Mouse (Mus musculus): ENCODE results near the gene Hspa2.

DNA sequence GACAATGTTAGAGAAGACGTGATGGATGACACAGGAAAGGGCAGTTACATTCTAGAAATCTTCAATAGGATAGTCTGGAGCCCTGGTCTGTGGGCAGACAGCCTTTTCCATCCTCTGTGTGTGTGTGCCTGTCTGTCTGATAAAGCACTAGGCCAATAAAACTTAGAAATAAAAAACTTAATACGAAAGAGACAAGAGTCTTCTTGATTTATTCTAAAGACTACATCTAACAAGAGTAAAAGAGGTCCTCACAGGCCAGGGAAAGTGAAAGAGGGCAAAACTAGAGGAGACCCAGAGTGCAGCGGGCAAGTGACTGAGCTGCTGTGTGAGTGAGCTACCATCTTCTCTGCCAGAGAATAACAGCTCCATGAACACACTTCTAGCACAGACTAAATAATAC, 37.7 kb upstream of the Hspa2 start:
- TF ChIP-seq GATA1 (IDR thresholded peaks at IDR 0.05; ENCODE audit: low read length) (no peak), TAL1 (IDR thresholded peaks at IDR 0.05; ENCODE audit: low read length) (no peak)

Data from erythroblast, embryonic 14.5 days (primary cell).